Mouse (Mus musculus): ENCODE results near the gene Exoc4.

Exoc4 gene

GRCm38 (mm10) chr6:33248894-33249758, at the start of gene Exoc4:
Gene Exoc4 (plus strand): TSS chr6:33249085.
- DNase-seq (ENCODE audit: low spot score), result peak; percentile 97

DNA sequence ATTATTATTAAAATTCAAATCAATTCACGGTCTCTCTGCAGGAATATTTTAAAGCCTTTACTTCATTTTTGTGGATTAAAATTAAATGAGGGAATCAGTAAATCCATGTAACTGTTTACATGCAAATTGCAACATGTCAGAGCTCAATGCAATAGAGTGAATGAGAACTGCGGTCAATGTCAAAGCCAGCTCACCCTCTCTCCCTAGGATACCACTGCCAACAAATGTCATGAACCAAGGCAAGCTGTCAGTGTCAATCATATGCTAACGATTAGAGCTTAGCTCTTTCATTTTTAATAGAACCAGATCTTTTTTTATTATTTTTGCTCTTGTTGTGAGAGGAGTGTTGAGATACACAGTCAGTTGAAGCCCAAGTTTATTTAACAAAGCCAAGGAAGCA, 30.1 kb upstream of the Exoc4 start:
- no peak for DNase-seq (ENCODE audit: low spot score)

DNA sequence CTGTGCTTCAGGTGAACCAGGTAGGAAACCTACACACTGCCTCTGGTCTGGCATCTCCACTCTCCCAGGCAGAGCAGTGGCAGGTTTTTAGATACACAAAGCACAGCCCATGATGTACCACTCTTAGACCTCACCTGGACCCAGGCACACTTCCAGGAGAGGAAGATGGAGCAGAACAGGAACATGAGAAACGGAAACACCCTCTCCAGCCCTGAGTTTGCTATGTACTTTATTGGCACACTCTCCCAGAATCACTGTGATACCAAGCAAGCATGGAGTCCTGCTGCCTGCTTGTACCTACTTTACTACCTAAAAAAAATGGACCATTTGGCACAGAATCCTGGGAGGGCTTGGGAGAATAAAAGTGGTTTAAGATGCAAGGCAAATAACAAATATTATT, 22.2 kb upstream of the Exoc4 start:
- DNase-seq (ENCODE audit: low spot score), result no peak

DNA sequence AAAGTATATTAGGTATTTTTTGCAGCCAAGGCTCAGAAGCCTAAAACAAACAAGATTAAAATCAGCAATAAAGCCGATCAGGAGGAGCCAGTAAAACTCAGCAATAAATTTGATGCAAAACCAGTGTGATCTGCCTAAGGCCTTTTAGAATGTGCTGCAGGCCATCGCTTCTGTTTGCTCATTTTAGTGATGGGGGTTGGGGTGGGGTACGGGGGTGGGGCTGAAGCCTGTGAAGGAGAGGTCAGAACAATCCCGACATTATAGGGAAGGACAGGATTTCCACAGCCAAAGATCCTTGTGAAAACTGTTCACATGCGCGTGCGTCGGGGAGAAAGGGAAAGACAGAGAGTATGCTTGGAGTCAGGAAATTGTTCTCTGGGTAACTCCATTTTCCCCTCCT, 21.5 kb upstream of the Exoc4 start:
- no peak for DNase-seq (ENCODE audit: low spot score)

- no peak for DNase-seq (ENCODE audit: low spot score)
Measured at GRCm38 (mm10) chr6:33241250-33241649, 7.6 kb upstream of the Exoc4 start.

GRCm38 (mm10) chr6:33244546-33244945, 4.3 kb upstream of the Exoc4 start:
- no peak for DNase-seq (ENCODE audit: low spot score)

DNA sequence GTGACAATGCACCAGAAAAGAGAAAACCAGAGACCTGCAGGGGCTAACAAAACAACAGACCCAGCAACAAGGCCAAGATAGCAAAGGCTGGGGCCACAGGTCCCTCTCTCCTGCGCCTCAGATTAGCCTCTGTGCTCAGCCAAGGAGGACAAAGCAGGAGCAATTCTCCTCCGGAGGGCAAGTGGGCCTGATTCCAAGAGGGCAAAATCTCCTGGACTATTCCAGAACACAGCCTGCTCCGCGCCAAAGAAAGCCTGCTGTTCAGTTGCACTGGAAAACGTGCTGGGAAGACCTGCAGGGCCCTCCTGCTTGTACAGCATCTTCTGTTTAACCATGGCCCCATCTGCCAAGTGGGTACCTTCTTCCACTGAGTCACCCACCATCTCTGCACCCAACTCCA, 1.7 kb upstream of the Exoc4 start:
- DNase-seq (ENCODE audit: low spot score), result no peak

DNA sequence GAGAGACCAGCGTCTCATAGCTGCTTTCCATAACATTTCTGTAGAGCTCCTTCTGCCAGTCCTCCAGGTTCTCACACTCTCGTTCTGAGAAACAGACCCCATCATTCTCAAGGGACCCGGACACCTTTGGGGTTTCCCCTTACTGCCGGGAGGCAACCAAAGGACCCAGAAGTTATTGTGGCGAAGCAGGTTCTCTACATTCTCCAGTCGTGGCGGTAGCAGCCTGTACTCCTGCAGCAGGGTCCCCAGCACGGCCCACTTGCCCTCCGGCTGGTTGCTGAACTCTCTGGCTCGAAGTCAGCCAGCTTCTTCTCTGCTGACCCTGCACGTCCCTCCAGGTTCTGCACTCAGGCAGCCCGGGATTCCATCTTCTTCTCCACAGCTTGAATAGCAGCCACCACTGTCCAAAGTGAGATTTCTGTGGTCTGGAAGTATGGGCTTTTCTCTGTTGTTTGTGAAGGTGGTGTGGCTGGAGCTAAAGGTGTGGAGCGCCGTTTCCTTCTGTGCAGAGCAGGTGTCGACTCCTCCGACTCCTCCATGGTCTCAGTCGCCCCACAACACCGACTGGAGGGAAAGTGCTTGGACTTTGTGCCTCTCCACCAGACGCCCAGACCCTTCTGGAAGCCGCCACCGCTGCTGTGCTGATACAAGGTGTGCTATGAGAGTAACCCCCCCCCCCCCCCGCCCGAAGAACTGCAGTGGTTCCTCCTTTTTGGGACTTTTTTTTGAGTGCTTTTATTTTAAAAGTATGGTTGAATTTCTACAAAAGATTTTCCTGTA, 1.1 kb upstream of the Exoc4 start:
- no peak for DNase-seq (ENCODE audit: low spot score)

GRCm38 (mm10) chr6:33256638-33257037, 7.8 kb downstream of the Exoc4 start:
- no peak for DNase-seq (ENCODE audit: low spot score)

DNA sequence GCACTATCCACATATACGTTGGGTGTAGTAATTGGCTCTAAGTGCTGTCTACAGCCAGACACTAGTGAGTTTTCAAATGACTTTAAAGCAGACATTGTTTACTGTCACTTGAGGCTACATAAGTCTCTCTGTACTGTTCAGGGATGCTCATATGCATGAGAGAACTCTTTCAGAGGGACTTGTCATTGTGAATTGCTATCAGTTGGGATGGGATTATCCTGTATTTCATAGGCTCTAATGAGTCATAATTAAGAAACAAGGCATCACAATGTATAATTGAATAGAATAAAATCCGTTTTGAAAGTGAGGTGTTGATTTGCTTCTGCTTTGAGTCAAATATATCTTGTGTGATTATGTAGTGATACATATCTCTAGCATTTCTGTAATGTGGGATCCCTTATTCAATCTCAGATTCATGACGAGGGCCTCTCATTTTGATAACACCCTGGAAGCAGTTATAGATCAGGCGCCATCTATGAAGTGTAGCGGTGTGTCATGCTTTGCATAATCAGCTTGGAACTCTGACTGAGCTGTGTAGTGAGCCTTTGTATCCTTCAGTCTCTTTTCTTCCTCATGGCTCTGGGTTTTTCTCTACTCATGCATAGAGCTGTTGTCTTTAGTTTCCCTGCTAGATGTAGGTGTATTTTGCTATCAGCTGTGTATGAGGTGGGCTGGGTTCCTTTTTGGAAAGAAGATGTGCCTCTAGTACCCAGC, 8.3 kb downstream of the Exoc4 start:
- no peak for DNase-seq (ENCODE audit: low spot score)

- no peak for DNase-seq (ENCODE audit: low spot score)
Measured at GRCm38 (mm10) chr6:33259926-33260325, 11.0 kb downstream of the Exoc4 start.

- DNase-seq (ENCODE audit: low spot score), result no peak
Measured at GRCm38 (mm10) chr6:33261606-33262005, 12.7 kb downstream of the Exoc4 start.

GRCm38 (mm10) chr6:33263950-33264349, 15.1 kb downstream of the Exoc4 start:
- no peak for DNase-seq (ENCODE audit: low spot score)

DNA sequence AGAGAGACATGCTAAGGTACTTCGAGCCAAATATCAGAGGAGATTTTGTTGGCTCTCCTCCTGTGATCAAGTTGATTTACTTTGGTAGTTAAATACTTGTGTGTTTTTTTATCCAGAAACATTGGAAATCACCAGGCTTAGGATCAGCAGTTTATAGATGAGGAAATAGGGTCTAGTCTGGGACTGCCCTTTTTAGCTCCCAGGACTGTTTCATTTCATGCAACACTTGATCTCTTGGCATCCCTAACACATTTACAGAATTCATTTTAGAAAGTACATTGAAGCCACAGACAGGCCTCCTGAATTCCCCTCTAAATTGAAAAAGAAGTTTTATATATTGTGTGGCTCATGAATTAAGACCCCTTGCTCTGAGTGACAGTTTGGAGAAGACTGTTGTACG, 15.5 kb downstream of the Exoc4 start:
- DNase-seq (ENCODE audit: low spot score), result no peak

- DNase-seq (ENCODE audit: low spot score), result no peak
Measured at GRCm38 (mm10) chr6:33267571-33267970, 18.7 kb downstream of the Exoc4 start.

DNA sequence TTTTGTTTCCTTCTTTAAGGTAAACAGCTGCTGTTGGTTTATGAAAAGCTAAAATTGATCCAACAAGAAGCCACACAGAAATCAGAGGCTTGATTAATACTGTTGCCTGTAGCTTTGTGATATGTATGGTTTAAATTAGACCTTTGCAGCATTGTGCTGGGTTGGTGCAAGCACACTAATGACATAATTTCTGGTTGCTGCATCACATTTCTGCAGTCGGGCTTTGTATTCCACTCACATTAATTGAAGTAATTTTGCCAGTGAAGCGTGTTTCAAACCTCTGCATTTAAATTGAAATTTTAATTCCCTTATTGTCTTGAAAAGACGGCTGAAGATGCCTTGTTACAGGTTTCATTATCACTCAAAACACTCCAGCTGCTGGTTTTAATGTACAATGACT, 34.6 kb downstream of the Exoc4 start:
- no peak for DNase-seq (ENCODE audit: low spot score)

GRCm38 (mm10) chr6:33283936-33284335, 35.1 kb downstream of the Exoc4 start:
- no peak for DNase-seq (ENCODE audit: low spot score)

DNA sequence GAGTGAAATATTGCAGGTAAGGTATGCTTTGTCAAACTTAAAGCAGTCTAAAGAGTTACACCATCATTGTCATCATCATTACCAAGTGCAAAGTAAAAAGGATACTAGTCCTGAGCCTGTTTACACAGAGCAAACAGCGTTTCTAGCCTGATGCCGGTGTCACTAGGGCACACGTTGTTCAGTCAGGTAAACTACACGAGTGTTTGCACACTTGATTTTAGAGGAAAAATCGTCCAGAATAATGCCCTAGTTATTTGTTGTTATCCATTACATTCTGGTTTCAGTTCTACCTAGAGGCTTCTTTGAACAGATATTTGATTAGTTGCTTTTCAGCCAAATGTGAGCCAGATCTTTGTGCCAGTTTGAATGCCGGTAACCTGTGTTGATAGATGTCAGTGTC, 37.5 kb downstream of the Exoc4 start:
- DNase-seq (ENCODE audit: low spot score), result no peak

- DNase-seq (ENCODE audit: low spot score), result peak; percentile 77
Measured at GRCm38 (mm10) chr6:33294626-33295025, 45.7 kb downstream of the Exoc4 start.

- DNase-seq (ENCODE audit: low spot score), result no peak
Measured at GRCm38 (mm10) chr6:33297566-33297965, 48.7 kb downstream of the Exoc4 start.

- no peak for DNase-seq (ENCODE audit: low spot score)
Measured at GRCm38 (mm10) chr6:33298768-33299167, 49.9 kb downstream of the Exoc4 start.

DNA sequence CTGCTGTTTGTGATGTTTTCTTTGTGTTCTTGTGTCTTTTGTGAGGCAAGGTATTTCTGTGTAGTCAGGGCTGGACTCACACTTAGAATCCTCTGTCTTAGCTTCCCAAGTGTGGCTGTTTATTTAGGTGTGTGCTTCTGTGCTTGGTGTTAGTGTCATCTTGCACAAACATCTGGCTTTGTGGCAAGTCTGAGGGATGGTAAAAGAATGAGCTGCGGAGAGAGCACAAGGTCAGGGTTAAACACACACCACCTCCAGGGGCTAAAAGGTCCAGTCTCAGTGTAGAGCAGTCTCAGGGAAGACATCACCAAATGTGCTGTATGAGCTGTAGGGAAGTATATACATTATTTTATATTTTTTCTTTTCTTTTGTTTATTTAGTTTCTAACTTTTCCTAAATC, 57.1 kb downstream of the Exoc4 start:
- no peak for DNase-seq (ENCODE audit: low spot score)

DNA sequence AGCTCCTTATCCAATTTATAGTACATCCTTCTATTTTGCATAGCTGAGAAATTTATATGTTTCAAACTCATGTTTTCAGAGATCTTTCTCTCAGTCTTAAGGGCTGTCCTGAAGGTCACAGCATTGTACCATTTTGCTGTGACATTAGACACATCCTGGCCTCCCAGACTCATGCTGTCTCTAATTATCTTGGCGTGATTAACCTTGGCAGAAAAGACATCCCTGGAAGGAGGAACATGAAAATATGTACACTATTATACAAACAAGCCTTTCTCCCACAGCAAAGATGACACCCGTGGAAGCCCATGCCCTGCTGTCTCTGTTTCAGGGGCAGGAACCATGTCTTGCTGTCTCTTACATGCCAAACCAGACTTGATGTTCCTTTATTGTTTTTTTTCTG, 59.8 kb downstream of the Exoc4 start:
- DNase-seq (ENCODE audit: low spot score), result no peak
